Mouse (Mus musculus) C2C12 (cell line): ENCODE measurements around the gene Vat1. TPM values are rescaled to one million over a fixed set of nuclear protein-coding genes. Genes with fewer than 3 reads are reported as not detected.
"Not testable (repeated sequence)": the region's sequence is repeated elsewhere in the genome, so short reads cannot be mapped to it uniquely, and the experiment has no call there.

Experiments
- H3K27me3 ChIP-seq: one replicate; pipeline ENCODE4 v1.6.1; 2011; ENCODE audit not compliant: control insufficient read depth, insufficient read depth, insufficient read length
- H3K36me3 ChIP-seq: one replicate; pipeline ENCODE4 v1.6.1; 2011; ENCODE audit not compliant: control insufficient read depth, insufficient read depth
- H3K4me3 ChIP-seq: one replicate; pipeline ENCODE4 v1.5.1; 2011; ENCODE audit warnings: mild to moderate bottlenecking, control low read depth; ENCODE audit not compliant: poor library complexity, insufficient read depth, severe bottlenecking
- H3K79me2 ChIP-seq: one replicate; pipeline ENCODE4 v1.6.1; 2011; ENCODE audit not compliant: control insufficient read depth, insufficient read depth
- H3K79me3 ChIP-seq: one replicate; pipeline ENCODE4 v1.6.1; 2011; ENCODE audit warnings: low read depth, control low read depth
- H3ac ChIP-seq: one replicate; pipeline ENCODE3; 2011; ENCODE audit warnings: low read depth; ENCODE audit not compliant: control insufficient read depth, insufficient read length
- CEBPB ChIP-seq: IDR thresholded peaks from one replicate; pipeline ENCODE4 v1.6.1; 2011; ENCODE audit warnings: low read depth, mild to moderate bottlenecking, control low read depth, moderate library complexity
- CTCF ChIP-seq: IDR thresholded peaks from one replicate; pipeline ENCODE4 v1.5.1; 2011; ENCODE audit not compliant: control insufficient read depth, insufficient read depth, insufficient read length
- FOSL1 ChIP-seq: IDR thresholded peaks from one replicate; pipeline ENCODE4 v1.8.0; 2011; ENCODE audit warnings: mild to moderate bottlenecking, low read length; ENCODE audit not compliant: poor library complexity, insufficient read depth, severe bottlenecking
- MAX ChIP-seq: IDR thresholded peaks from one replicate; pipeline ENCODE4 v1.6.1; 2011; ENCODE audit warnings: mild to moderate bottlenecking, control low read depth
- MYOD1 ChIP-seq: IDR thresholded peaks from one replicate; pipeline ENCODE4 v1.6.1; 2011; ENCODE audit warnings: low read depth; ENCODE audit not compliant: control insufficient read depth, insufficient read length
- MYOG ChIP-seq: IDR thresholded peaks from one replicate; pipeline ENCODE4 v1.6.1; 2011; ENCODE audit not compliant: control insufficient read depth, insufficient read length; ENCODE audit errors: extremely low read depth
- USF1 ChIP-seq: IDR thresholded peaks from one replicate; pipeline ENCODE4 v1.6.1; 2011; ENCODE audit warnings: low read depth, mild to moderate bottlenecking, control low read depth, moderate library complexity
- polyA plus RNA-seq: library from polyadenylated mRNA; unstranded; fragments of >200 nt; fragmentation: generic; extraction: Trizol; gene quantifications from one replicate; pipeline ENCODE4 v1.2.1, GENCODE M21; 2012; ENCODE audit warnings: missing spikeins

Vat1 gene
- polyA plus RNA-seq, 1 experiment = 306 TPM

DNA sequence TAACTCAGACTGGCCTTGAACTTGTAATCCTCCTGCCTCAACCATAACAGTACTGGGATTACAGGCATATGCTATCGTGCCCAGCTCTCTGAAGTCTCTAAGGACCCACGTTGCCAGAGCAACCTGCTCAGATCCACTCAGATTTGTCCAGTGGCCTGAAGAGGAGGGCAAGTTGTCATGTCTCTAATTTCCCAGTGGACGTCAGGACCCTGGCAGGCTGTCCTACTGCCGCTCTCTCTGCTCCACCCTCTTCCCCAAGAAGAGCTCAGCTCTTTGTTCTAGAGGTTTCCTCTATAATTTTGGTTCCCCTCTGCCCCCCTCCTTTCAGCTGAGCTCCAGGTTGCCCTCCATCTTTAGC, 11.1 kb upstream of the Vat1 start:
- TF ChIP-seq USF1 = no peak
- no peak for TF ChIP-seq CEBPB
- no peak for TF ChIP-seq CTCF
- TF ChIP-seq MAX = no peak
- TF ChIP-seq MYOD1 = no peak
- TF ChIP-seq FOSL1 = no peak
- no peak for TF ChIP-seq MYOG
- Histone ChIP-seq H3ac (no peak overlapping the region), H3K27me3 (no peaks in the 10 kb centered on the region), H3K36me3 (no peaks in the 10 kb centered on the region), H3K4me3 (no peak overlapping the region), H3K79me3 (no peaks in the 10 kb centered on the region), H3K79me2 (no peaks in the 10 kb centered on the region)

DNA sequence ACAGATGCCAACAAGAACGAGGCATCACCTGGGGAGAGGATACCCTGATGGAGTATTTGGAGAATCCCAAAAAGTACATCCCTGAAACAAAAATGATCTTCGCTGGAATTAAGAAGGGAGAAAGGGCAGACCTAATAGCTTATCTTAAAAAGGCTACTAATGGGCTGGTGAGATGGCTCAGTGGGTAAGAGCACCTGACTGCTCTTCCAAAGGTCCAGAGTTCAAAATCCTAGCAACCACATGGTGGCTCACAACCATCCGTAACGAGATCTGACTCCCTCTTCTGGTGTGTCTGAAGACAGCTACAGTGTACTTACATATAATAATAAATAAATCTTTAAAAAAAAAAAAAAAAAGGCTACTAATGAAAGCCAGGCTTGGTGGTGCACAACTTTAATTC, 10.3 kb upstream of the Vat1 start:
- not testable (repeated sequence) for H3K79me2 ChIP-seq, H3K27me3 ChIP-seq, H3K79me3 ChIP-seq, H3K36me3 ChIP-seq, H3K4me3 ChIP-seq, H3ac ChIP-seq

DNA sequence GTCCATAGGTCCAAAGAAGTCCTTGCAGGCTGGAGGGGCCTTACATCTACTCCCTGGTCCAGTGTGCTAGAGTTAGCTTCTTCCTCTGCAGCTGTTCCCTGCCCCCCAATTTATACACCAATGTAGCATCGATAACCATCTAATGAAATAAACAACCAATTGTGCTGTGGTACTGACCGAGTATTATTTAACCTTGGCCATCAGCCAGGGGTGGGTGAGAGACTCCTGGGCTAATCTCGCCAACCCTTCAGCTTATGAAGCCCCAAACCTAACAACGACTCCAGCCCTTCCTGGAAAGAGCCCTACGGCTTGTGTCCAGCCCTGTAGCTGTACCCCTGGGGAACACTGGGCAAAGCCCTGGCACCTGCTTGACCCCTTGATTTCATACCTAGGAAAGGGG, 8.3 kb upstream of the Vat1 start:
- no peak overlapping the region for H3ac ChIP-seq
- H3K36me3 ChIP-seq = no peaks in the 10 kb centered on the region
- TF ChIP-seq FOSL1 = no peak
- TF ChIP-seq MAX = no peak
- no peak for TF ChIP-seq MYOG
- no peak for TF ChIP-seq CTCF
- TF ChIP-seq MYOD1 = no peak
- no peak for TF ChIP-seq USF1
- TF ChIP-seq CEBPB = no peak
- no peaks in the 10 kb centered on the region for H3K79me2 ChIP-seq
- H3K79me3 ChIP-seq = no peaks in the 10 kb centered on the region
- H3K4me3 ChIP-seq = no peak overlapping the region
- H3K27me3 ChIP-seq = no peaks in the 10 kb centered on the region

DNA sequence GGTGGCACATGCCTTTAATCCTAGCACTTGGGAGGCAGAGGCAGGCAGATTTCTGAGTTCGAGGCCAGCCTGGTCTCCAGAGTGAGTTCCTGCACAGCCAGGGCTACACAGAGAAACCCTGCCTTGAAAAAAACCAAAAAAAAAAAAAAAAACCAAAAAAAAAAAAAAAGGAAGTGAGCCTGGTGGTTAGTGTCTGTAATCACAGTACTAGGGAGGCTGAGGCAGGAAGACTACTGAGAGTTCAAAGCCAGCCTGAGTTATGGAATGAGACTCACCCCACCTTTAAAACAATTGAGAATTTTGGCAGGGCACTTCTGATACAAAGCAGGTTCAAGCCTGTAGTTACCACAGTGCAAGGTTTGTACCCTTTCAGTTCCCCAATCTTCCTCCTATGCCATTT, 7.7 kb upstream of the Vat1 start:
- H3K27me3 ChIP-seq, H3K79me2 ChIP-seq, H3K79me3 ChIP-seq, H3K4me3 ChIP-seq, H3K36me3 ChIP-seq, H3ac ChIP-seq: not testable (repeated sequence)

DNA sequence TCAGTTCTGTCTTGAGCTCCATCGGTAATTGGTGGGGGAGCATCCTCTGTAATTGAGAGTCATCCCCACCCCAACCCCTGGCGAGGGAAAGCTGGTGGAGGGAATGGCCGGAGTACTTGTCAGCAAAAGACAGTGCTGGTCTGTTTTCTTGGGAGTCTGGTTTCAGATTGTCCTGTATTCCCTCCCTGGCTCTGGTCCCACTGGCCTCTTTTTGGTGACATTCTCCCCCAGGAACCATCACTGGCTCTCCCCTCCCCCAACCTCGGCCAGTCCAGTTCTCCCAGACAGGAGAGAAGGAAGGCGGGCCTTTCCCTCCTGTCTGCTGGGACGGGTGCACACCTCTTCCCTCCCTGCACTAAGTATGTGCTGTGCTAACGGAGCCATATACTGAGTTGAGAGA, 6.3 kb upstream of the Vat1 start:
- H3K79me3 ChIP-seq = no peaks in the 10 kb centered on the region
- H3K27me3 ChIP-seq = no peaks in the 10 kb centered on the region
- no peak overlapping the region for H3K4me3 ChIP-seq
- no peaks in the 10 kb centered on the region for H3K36me3 ChIP-seq
- TF ChIP-seq USF1 (no peak), MYOD1 (no peak), CEBPB (no peak), MYOG (no peak), FOSL1 (no peak), CTCF (no peak), MAX (no peak)
- no peaks in the 10 kb centered on the region for H3K79me2 ChIP-seq
- H3ac ChIP-seq = no peak overlapping the region

DNA sequence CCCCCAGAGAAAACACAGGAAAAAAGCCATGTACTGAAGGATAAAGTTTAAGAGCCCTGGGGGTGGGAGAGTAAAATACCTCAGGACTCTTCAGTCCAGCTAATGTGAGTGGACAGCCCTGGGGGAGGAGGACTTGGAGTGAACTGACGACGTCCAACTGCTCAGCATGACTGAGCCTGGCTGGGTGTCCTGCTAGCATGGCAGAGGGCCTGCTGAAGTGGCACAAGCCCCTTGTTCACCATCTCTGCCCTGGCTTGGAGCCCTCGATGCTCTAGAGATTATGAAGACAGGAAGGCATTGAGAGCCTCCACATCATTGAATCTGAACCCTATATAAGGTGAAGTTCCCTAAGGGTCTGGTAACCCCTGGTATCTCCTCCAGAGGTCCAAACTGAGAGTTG, 5.9 kb upstream of the Vat1 start:
- Histone ChIP-seq H3ac (no peak overlapping the region), H3K36me3 (no peaks in the 10 kb centered on the region), H3K4me3 (no peak overlapping the region), H3K27me3 (no peaks in the 10 kb centered on the region), H3K79me2 (no peaks in the 10 kb centered on the region), H3K79me3 (no peaks in the 10 kb centered on the region)
- TF ChIP-seq MYOG = no peak
- no peak for TF ChIP-seq USF1
- TF ChIP-seq MAX = no peak
- no peak for TF ChIP-seq CEBPB
- no peak for TF ChIP-seq MYOD1
- TF ChIP-seq CTCF = no peak
- TF ChIP-seq FOSL1 = no peak

DNA sequence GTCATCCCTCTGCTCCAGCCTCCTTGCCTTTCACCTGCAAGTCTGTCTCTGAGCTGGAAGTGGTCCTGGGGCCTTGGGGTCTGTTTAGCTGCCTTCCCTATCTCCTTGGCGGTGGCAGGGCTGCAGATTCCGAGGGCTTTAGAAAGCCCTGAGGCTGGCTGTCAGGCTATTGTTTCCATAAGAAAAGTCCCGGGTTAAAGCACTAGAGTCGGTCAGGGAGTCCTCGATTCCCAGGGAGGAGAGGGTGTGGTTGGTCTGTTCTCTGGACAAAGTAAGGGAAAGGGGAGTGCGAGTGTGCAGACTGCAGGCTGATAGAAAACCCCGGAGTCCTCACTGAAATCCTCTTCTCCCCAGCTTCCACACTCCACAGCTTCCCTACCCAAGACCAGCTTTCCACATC, 4.2 kb upstream of the Vat1 start:
- H3K27me3 ChIP-seq = no peaks in the 10 kb centered on the region
- TF ChIP-seq MAX (no peak), MYOG (no peak)
- H3K36me3 ChIP-seq = no peaks in the 10 kb centered on the region
- H3K4me3 ChIP-seq = no peak overlapping the region
- H3K79me2 ChIP-seq = peaks cover 1% of the 10 kb centered on the region
- no peaks in the 10 kb centered on the region for H3K79me3 ChIP-seq
- no peak overlapping the region for H3ac ChIP-seq
